Mouse (Mus musculus) megakaryocyte, adult 5-6 weeks (primary cell): ENCODE measurements around the gene Acadvl. TPM values are rescaled to one million over a fixed set of nuclear protein-coding genes. Genes with fewer than 3 reads are reported as not detected.
A peak's percentile ranks its signal among the peaks of the same experiment; 100 is the strongest.
"Not testable (repeated sequence)": the region's sequence is repeated elsewhere in the genome, so short reads cannot be mapped to it uniquely, and the experiment has no call there.

ENCODE experiments used
- ATAC-seq: 2 replicates; pipeline ENCODE4 v1.8.0; 2016; ENCODE audit warnings: mild to moderate bottlenecking, inconsistent platforms; ENCODE audit not compliant: poor library complexity, severe bottlenecking
- total RNA-seq, 2 experiments: library from RNA; stranded (forward) in 1 of 2; stranded (reverse) in 1 of 2; fragments of 153-499, 151-499 nt in 1 of 2; fragments of 221-1000, 200-1000 nt in 1 of 2; gene quantifications; 2 replicates each; pipeline versions ENCODE4 v1.2.3 to v1.2.4; 2015 to 2017

Gene Acadvl
- total RNA-seq, 2 experiments from 2014 or later: 31.7 to 35.0 TPM

DNA sequence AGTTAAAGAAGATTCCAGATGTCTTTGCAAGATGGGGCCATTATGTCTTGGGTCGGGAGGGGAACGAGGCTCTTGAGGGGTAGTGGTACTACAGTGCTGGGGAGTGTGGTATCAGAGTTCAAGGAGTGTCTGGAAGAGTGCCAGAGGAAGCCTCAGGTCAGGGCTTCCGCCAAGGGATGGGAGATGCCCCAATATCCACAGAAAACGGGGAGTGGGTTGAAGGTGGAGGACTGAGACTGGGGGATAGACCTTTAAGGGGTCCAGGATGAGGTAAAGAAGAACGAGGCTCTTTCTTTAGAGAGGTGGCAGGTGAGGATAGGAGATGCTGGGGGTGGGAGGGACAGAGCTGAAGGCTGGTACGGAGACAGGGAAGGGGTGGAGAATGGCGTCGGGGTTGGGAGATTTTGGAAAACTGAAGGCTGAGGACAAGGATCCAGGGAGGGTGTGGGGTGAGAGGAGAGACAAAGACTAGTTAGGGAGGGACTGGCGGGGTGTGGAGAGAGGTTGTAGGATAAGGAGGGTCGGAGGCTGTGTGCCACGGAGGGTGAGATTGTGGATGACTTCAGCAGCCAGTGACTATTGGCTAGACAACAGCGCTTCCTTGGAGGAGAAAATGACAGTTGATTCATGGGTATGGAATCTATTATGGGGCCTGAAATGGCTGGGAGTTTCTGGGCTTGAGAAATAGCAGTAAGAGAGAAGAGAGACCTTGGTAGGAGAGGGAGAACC, 13.4 kb upstream of the Acadvl start:
- ATAC-seq: no peak

DNA sequence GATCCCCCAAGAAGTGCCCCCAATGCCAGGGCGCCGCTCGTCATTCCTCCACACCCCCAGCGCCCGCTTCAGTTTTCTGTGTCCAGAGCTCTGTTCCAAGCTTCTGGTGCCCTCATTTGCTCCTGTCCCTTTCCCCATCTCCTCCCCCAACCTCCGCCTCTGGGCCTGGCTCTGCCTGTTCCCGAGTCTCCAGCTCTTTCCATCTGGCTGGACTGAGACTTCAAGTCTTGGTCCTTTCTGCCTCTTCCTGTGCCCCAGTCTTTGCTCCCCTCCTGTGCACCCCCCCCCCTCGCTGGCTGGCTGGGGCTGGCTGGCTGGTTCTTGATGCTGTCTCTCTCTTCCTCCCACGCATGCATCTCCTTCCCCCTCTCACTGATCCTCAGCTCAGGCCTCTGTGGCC, 12.2 kb upstream of the Acadvl start:
- ATAC-seq: no peak

DNA sequence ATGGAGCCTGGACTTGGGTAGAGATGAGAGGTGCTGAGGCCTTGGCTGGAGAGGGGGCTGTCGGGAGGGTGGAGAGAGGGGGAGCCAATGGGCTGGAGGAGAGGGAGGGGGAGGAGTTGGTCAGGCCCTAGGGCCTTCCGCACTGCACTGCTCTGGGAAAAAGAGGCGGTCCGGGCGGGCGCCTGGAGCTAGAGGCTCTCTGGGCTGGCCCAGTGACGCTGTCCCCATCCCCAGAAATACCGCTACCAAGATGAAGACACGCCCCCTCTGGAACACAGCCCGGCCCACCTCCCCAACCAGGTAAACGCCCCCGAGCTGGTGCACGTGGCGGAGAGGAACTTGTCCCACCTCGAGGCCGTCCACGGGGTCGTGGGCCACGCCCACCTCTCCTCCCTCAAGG, 11.5 kb upstream of the Acadvl start:
- no peak for ATAC-seq

GRCm38 (mm10) chr11:70024151-70024514, 8.9 kb upstream of the Acadvl start:
- ATAC-seq: no peak

GRCm38 (mm10) chr11:70023481-70024150, 8.4 kb upstream of the Acadvl start:
- ATAC-seq: no peak

DNA sequence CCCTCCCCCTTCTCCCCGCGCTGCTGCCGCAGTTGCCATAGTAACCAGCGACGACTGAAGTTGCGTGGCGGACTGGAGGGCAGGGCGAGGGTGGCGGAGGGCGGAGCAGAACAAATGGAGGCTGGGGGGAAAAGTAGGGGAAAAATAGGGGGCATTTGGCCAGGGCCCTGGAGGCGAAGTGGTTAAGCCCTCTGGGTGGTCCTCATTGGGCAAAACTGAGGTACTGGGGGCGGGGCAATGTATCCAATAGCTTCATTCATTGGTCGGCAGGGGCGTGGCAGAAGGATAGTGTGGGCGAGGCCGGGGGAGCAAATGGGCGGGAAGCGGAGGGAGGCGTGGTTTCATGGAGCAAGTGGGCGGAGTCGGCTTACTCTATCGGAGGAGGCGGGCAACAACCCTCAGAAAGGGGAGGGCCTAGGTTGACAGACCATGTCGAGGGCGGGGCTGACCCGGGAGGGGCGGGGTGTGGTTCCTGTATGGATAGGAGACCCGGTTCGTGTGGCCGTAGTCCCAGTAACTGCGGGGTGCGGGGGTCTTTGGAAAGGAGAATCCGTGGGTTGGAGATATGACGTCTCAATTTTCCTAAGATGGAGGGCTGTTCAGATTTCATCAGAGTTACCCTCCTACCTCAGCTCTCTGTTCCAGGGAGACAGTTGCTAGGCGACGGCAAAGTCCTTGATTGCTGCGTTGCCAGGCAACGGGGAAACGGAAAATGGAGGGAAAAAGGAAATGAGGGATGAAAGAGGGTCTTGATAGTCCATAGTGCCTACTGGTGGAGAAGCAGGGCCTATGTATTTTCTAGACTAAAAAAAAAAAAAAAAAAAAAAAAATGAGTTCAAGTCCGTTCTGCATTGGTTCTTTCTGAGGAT, 6.3 kb upstream of the Acadvl start:
- ATAC-seq: peak; percentile 86

GRCm38 (mm10) chr11:70020731-70021263, 5.6 kb upstream of the Acadvl start:
- ATAC-seq: peak; percentile 86

GRCm38 (mm10) chr11:70020022-70020631, 4.9 kb upstream of the Acadvl start:
- no peak for ATAC-seq

DNA sequence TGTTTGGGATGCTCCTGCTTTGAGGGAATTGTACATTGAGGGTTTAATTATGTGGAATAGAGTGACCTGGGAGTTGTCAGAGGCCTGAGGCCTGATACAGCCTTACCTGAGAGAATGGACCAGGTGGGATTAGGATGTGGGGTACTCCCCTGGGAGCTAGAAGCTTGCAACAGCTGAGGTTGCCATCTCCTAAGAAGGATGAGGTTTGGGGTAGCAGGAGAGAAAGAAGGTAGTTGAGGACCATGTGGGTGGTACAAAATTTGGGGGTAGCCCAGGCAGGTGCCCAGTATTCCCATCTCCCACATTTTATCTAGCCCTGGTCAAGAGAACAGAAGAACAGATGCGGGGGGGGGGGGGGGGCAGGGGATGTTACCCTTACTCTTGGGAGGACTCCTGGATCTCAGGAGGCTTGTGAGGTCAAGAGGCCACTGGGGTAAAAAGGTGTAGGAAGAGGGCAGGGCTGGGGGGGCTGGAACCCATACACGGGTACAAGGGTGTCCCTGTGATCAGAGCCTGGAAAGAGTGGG, 4.3 kb upstream of the Acadvl start:
- ATAC-seq: no peak

- no peak for ATAC-seq
These were observed 3.1 kb upstream of the Acadvl start for GRCm38 (mm10) chr11:70018131-70018990.

DNA sequence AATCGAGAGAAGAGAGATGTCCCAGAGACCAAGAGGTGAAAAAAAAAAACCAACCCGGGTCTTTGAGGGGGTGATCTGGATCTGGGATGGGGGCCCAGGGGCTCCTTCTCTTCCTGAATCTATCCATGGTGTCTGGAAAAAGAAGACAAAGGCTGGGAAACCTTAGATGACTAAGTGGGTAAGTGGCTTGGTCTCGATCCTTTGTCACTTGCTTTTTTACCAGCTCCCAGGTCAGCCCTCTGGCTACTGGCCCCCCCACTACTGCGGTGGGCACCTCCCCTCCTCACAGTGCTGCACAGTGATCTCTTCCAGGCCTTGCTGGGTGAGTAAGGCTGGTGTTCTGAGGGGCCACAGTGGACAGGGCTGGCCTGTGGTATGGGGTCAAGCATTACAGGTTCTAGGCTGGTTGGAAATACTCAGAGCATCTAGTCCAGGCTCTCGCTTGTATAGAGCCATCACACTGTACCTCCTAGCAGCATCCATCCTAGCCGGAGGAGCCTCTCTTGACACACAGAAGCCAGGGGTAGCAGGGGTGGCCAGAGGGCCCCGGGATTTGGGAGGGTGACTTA, 2.1 kb upstream of the Acadvl start:
- ATAC-seq: no peak

DNA sequence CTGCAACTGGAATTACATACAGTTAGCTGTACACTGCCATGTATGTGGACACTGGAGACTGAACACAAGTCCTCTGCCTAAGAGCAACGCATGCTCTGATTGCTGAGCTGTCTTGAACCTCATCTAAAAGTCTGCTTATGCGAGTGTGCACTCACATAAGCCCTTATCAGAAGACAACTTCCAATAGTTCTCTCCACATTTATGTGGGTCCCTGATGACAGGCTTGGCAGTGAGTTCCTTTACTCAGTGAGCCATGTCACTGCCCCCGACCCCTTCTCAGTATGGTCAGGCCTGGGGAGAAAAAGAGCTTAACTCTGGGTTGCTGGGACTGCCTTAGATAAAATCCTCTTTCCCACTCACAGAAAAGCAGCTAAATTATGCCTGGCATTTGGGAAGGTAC, 1.5 kb upstream of the Acadvl start, which contains the start of gene Dlg4:
TSS of gene Dlg4 (plus strand) at position 274 of the 400 bp plus-strand sequence.
- ATAC-seq: no peak

DNA sequence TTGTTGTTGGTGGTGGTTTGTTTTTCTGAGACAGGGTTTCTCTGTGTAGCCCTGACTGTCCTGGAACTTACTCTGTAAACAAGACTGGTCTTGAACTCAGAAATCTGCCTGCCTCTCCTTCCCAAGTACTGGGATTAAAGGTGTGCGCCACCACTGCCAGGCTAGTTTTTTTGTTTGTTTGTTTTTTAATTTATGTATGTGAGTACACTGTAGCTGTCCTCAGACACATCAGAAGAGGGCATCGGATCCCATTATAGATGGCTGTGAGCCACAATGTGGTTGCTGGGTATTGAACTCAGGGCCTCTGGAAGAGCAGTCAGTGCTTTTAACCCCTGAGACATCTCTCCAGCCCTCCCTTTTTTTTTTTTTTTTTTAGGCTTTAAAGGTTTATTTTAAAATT, 966 bp upstream of the Acadvl start:
- not testable (repeated sequence) for ATAC-seq

GRCm38 (mm10) chr11:70015677-70016076, 466 bp upstream of the Acadvl start:
- no peak for ATAC-seq

DNA sequence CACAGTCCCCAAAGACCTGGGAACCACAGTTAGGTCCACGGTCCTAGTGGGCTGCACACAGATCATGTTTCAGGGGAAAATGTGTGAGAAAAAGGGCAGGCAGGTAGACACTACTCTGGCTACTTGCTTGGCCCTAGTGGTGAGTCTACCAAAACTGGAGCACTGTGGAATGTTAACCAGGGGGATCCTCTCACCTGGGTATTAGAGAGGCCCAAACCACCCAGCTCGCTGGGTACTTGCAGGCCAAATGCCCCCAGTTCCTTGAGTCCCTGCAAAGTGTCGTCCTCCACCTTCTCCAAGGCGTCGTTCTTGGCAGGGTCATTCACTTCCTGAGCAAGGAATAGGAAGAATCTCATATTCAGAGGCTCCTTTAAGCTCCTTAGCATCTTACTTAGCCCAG, 1.2 kb downstream of the Acadvl start:
- no peak for ATAC-seq

- no peak for ATAC-seq
These were observed 1.8 kb downstream of the Acadvl start for GRCm38 (mm10) chr11:70013408-70013807.

DNA sequence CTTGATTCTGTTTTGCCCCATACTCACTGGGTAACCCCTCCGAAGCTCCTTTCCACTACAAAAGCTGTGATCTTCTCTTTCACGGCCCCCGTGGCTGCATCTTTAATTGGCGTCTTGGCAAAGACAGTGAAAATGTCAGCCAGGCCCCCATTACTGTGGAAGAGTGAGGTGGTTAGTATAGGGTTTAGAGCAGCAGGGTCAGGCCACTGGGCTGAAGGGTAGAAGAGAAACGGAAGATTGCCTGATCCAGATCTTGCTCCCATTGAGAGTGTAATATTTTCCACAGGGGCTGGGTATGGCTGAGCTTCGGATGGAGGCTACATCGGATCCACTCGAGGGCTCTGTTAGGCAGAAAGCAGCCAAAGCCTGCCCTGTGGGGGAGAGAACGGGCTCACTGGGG, 2.3 kb downstream of the Acadvl start:
- no peak for ATAC-seq

GRCm38 (mm10) chr11:70010961-70011360, 4.2 kb downstream of the Acadvl start:
- no peak for ATAC-seq

DNA sequence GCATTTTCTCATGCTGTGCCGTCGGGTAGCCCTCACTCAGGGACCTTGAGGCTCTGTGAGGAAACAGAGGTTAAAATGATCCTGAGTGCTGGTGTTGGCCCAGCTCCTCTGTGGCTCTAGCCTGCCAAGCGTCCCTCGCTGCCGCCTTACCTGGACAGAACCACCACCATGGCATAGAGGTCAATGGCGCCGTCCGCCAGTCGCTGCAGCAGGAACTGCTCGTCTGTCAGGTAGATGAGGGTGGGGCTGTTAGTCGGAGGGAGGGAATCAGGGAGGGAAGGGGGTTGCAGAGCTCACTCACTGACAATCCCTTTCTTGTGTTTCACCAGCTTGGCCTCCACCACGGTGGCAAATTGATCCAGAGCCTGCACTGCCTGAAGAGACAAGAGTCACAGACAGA, 4.7 kb downstream of the Acadvl start:
- ATAC-seq: no peak
